Mouse (Mus musculus) mature B cell (primary cell): ENCODE data around the gene Treh.

Experiments
- in situ Hi-C: fragments of 300-500 bp; cut with MboI; formaldehyde crosslinking; loops from 2 replicates; pipeline ENCODE4 v1.14.3; 2019

Gene Treh

GRCm38 (mm10) chr9:44715109-44715508 lies 42.1 kb downstream of the Treh start:
- in situ Hi-C loops, result no loop called here

- in situ Hi-C loops, result no loop called here
These were observed 42.8 kb downstream of the Treh start for GRCm38 (mm10) chr9:44715705-44716362.

GRCm38 (mm10) chr9:44716997-44717821 lies 44.2 kb downstream of the Treh start:
- in situ Hi-C loops, result no loop called here

- in situ Hi-C loops, result no loop called here
These were observed 44.8 kb downstream of the Treh start for GRCm38 (mm10) chr9:44717822-44718242.

- in situ Hi-C loops, result no loop called here
These were observed 46.1 kb downstream of the Treh start for GRCm38 (mm10) chr9:44718937-44719631.

GRCm38 (mm10) chr9:44719632-44720357 lies 46.8 kb downstream of the Treh start:
- in situ Hi-C loops, result no loop called here

- in situ Hi-C loops, result no loop called here
These were observed 47.5 kb downstream of the Treh start for GRCm38 (mm10) chr9:44720358-44721153.

- in situ Hi-C loops, result no loop called here
These were observed 48.3 kb downstream of the Treh start for GRCm38 (mm10) chr9:44721154-44721876.

DNA sequence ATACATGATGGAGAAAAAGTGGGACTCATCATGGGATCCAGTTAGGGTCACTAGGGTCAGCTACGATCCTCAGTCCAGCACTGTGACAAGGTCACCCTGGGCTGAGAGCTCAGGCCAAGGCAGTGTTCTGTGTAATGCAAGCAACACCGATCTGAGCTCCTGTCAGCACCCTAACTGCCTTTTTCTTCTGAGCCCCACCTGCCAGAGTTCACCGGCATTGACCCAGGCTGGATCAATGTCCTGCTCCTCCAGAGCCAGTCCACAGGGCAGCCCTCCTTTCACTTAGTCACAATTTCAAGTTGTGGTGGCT lies 48.8 kb downstream of the Treh start:
- in situ Hi-C loops, result no loop called here

GRCm38 (mm10) chr9:44722575-44722974 lies 49.5 kb downstream of the Treh start:
- in situ Hi-C loops, result no loop called here

GRCm38 (mm10) chr9:44723008-44723407 lies 50.0 kb downstream of the Treh start:
- in situ Hi-C loops, result no loop called here

DNA sequence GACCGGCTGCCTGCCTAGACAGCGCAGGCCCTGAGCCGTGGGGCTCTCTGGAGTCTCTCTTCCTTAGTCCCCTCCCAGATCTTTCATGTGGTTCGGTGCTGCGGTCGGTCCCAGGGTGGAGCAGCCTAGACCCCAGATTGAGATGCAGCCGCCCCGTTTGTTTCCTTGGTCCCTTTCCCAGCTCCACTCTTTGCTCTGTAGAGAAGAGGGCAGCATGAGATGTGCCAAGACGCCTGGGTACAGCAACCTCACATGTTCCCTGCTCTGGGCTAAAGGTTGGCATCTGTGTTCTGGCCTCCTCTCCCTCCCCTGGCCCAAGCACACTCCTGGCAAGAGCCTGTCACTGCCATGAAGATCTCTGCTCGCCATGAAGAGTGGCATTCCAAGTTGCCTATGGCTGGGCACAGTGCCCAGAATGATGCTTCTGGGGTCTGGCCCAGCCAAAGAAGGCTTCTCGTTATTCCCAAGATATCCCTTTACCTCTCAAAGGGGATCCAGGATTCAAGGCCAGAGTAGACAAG lies 50.5 kb downstream of the Treh start:
- in situ Hi-C loops, result no loop called here

- in situ Hi-C loops, result no loop called here
These were observed 51.2 kb downstream of the Treh start for GRCm38 (mm10) chr9:44724223-44724622.

DNA sequence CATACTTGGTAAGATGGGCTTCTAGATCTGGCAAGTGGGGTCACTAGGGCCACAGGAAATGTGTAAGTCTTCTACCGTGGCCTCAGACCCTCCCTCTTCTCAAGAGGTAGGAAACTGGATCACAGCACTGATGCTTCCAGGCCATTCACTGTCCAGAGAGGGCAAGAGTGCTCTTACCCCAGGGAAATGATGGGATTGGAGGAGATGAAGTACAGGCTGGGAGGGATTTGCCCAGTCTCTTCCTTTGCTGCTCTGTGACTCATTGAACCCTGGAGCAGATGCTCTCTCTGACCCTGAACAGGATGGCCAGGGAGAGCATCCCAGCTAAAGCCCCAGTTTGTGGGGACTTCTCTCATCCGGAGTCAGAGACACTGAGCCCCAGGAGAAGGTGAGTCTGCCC lies 51.6 kb downstream of the Treh start:
- in situ Hi-C loops, result no loop called here

DNA sequence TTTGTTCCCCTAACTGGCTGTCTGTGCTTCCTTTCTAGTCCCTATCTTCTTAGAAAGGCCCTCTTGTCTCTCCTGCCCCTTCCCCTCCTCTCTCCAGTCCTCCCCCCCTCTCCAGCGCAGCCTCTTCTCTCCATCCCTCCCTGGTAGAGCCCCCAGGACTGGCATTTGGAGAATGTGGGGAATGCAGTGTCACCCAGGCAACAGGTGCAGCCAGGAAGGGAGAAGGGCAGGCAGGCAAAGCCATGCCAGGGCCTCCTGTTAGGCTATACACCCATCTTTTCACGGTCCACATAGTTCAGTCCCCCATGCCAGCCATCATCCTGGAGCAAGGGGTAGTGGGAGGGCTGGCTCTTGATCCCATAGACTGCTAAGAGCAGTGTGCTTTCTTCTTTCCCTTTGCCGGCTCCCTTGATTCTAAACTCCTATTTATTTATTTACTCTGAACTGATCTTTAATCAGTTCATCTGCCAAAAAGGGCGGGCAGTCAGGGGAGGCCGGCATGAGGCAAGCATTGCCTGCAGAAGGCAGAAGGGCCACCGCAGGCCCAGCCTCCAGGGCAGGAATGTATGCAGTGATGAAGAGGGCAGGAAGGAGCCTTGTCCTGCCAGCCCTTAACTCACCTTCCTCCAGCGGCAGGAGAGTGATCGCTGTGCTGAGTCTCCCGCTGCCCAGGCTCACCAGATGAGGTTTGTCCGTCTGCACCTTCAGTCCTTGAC lies 53.6 kb downstream of the Treh start:
- in situ Hi-C loops, result no loop called here

GRCm38 (mm10) chr9:44727441-44727840 lies 54.4 kb downstream of the Treh start:
- in situ Hi-C loops, result no loop called here

DNA sequence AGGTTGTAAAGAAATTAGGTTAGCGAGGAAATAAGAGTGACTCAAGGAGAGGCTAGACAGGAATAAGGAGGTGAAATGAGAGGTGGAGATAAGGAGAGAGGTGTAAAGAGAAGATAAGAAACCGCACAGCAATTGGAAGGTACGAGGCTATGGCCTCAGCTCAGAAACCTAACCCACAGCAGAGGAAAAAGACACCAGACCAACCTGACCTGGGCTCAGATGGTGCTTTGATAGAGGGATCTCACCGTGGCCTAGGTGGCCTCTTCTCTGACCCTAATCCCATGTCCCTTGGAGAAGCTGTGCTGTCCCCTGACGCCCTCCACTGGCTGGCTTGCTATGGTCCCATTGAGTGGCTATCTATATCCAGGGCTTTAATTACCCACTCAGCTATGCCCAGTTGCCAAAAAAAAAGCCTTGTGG lies 59.1 kb downstream of the Treh start:
- in situ Hi-C loops, result no loop called here

DNA sequence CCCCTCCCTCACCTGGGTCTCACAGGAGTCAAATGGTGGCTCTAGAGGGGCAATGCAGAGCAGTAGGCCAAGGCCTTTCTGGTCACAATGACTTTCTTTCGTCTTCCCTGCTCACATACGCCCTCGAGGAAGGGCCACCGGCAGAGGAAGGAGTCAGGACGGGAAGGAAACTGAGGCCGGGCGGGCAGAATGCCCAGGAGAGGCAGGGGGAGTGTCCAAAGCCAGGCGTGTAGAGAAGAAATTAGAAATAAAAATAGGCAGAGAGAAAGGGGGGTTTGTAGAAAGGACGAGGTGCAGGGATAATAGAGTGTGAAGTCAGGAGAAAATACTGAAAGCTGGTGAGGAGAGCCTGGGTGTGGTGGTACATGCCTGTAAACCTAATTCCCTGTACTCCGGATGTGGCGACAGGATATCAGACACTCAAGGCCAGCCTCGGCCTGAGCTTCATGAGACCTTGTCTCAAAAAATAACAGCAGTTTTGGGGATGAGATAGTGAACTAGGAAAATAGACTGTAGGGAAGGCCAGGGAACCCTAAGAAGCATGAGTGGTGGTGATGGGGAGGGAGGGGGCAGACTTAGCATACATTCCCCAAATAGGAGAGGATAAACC lies 60.0 kb downstream of the Treh start:
- in situ Hi-C loops, result no loop called here
